Mouse (Mus musculus) left cerebral cortex, adult 2 months (tissue): ENCODE data around the gene S1pr4. TPM values are rescaled to one million over a fixed set of nuclear protein-coding genes. Genes with fewer than 3 reads are reported as not detected.

ENCODE experiments used
- DNase-seq, 2 experiments: peaks; one replicate each; pipeline ENCODE4 v3.0.0; 2021 to 2022; ENCODE audit warnings: low spot score in 2 of 2, mixed read lengths in 1 of 2; ENCODE audit errors: extremely low spot score in 1 of 2
- H3K27ac ChIP-seq: fragments of 200-600 bp; 2 replicates; pipeline ENCODE4 v1.8.1; 2022
- H3K4me3 ChIP-seq: fragments of 200-600 bp; 2 replicates; pipeline ENCODE4 v1.8.1; 2022
- CTCF ChIP-seq: fragments of 200-600 bp; IDR thresholded peaks from 2 replicates; pipeline ENCODE4 v1.8.1; 2022; ENCODE audit warnings: antibody characterized with exemption, mild to moderate bottlenecking, moderate library complexity
- intact Hi-C: fragments of 180-260 bp; cut with DNase I; formaldehyde crosslinking; loops from one replicate; pipeline ENCODE4 v1.15.1; 2025
- total RNA-seq, 2 experiments: library from RNA; stranded (reverse); gene quantifications; 2 replicates each; pipeline ENCODE4 v1.2.3; 2021

The S1pr4 gene
- total RNA-seq, 2 experiments from 2014 or later: 0.56 to 0.70 TPM

GRCm38 (mm10) chr10:81470454-81470853, 29.5 kb downstream of the S1pr4 start:
- intact Hi-C loops: no loop called here
- Histone ChIP-seq H3K4me3 (no peak overlapping the region), H3K27ac (peak overlapping the region; percentile 90)
- peak in 1 of 2 experiments; percentile 60 for DNase-seq
- TF ChIP-seq CTCF: no peak

GRCm38 (mm10) chr10:81469253-81469652, 30.7 kb downstream of the S1pr4 start:
- TF ChIP-seq CTCF: no peak
- intact Hi-C loops: no loop called here
- no peak overlapping the region for H3K4me3 ChIP-seq
- H3K27ac ChIP-seq: peak overlapping the region; percentile 90
- DNase-seq: peak; percentile 72 to 78

GRCm38 (mm10) chr10:81467670-81468235, 32.2 kb downstream of the S1pr4 start:
- Histone ChIP-seq H3K4me3 (no peak overlapping the region), H3K27ac (peak overlapping the region; percentile 9; the same call in 1 of the 2 replicates)
- DNase-seq: no peak
- intact Hi-C loops: no loop called here
- TF ChIP-seq CTCF: no peak

GRCm38 (mm10) chr10:81466881-81467280, 33.1 kb downstream of the S1pr4 start:
- no peak for DNase-seq
- intact Hi-C loops: no loop called here

GRCm38 (mm10) chr10:81466066-81466465, 33.9 kb downstream of the S1pr4 start:
- peak in 1 of 2 experiments; percentile 9 for DNase-seq
- Histone ChIP-seq H3K4me3 (no peak overlapping the region), H3K27ac (no peak overlapping the region)
- no peak; the same call in 1 of the 2 replicates for TF ChIP-seq CTCF
- intact Hi-C loops: no loop called here

More at GRCm38 (mm10) chr10:81466881-81467280, 33.1 kb downstream of the S1pr4 start:
- Histone ChIP-seq H3K4me3 (no peak overlapping the region), H3K27ac (peak overlapping the region; percentile 19; the same call in 1 of the 2 replicates)
- TF ChIP-seq CTCF: no peak

- TF ChIP-seq CTCF: no peak; the same call in 1 of the 2 replicates
- H3K27ac ChIP-seq: no peak overlapping the region
- intact Hi-C loops: no loop called here
- H3K4me3 ChIP-seq: no peak overlapping the region
- DNase-seq: peak; percentile 9 to 12
Observed at GRCm38 (mm10) chr10:81465265-81465645, 34.7 kb downstream of the S1pr4 start.

GRCm38 (mm10) chr10:81464405-81465264, 35.3 kb downstream of the S1pr4 start:
- Histone ChIP-seq H3K4me3 (no peak overlapping the region), H3K27ac (no peak overlapping the region)
- intact Hi-C loops: no loop called here
- no peak for TF ChIP-seq CTCF
- DNase-seq: peak; percentile 26 to 42

- Histone ChIP-seq H3K4me3 (no peak overlapping the region), H3K27ac (no peak overlapping the region)
- DNase-seq: peak; percentile 10 to 12
- intact Hi-C loops: no loop called here
- TF ChIP-seq CTCF: no peak
Observed at GRCm38 (mm10) chr10:81463531-81463930, 36.4 kb downstream of the S1pr4 start.

- TF ChIP-seq CTCF: no peak
- peak; percentile 8 to 11 for DNase-seq
- Histone ChIP-seq H3K27ac (no peak overlapping the region), H3K4me3 (no peak overlapping the region)
- intact Hi-C loops: no loop called here
Observed at GRCm38 (mm10) chr10:81462917-81463316, 37.0 kb downstream of the S1pr4 start.

GRCm38 (mm10) chr10:81462415-81462804, 37.5 kb downstream of the S1pr4 start:
- H3K4me3 ChIP-seq: no peak overlapping the region
- no peak overlapping the region for H3K27ac ChIP-seq
- intact Hi-C loops: no loop called here
- no peak for TF ChIP-seq CTCF
- peak; percentile 11 to 19 for DNase-seq

GRCm38 (mm10) chr10:81461673-81462414, 38.1 kb downstream of the S1pr4 start:
- intact Hi-C loops: no loop called here
- no peak overlapping the region for H3K27ac ChIP-seq
- peak; percentile 14 to 16 for DNase-seq
- no peak for TF ChIP-seq CTCF
- no peak overlapping the region for H3K4me3 ChIP-seq

- intact Hi-C loops: no loop called here
- Histone ChIP-seq H3K4me3 (no peak overlapping the region), H3K27ac (no peak overlapping the region)
- peak in 1 of 2 experiments; percentile 10 for DNase-seq
- no peak for TF ChIP-seq CTCF
Observed at GRCm38 (mm10) chr10:81460951-81461350, 39.0 kb downstream of the S1pr4 start.
